Mouse (Mus musculus) limb, embryonic 15.5 days (tissue): ENCODE measurements around the gene Zfand6. TPM values are rescaled to one million over a fixed set of nuclear protein-coding genes. Genes with fewer than 3 reads are reported as not detected.

Experiments used
- ATAC-seq: fragments of 200-750 bp; cut with Nextera tagmentation; 2 replicates; pipeline ENCODE4 v1.8.0; 2017; ENCODE audit warnings: low read depth, moderate TSS enrichment; ENCODE audit not compliant: insufficient number of reproducible peaks, low FRiP score, low TSS enrichment
- H3K27ac ChIP-seq: fragments of 300-500 bp; sonication (generic); 2 replicates; pipeline ENCODE4 v1.5.1; 2015; ENCODE audit warnings: moderate library complexity, mild to moderate bottlenecking, inconsistent platforms
- H3K27me3 ChIP-seq: fragments of 300-500 bp; sonication (generic); 2 replicates; pipeline ENCODE4 v1.6.1; 2015; ENCODE audit warnings: inconsistent platforms
- H3K36me3 ChIP-seq: fragments of 300-500 bp; sonication (generic); 2 replicates; pipeline ENCODE4 v1.6.1; 2015; ENCODE audit warnings: inconsistent platforms
- H3K4me1 ChIP-seq: fragments of 300-500 bp; sonication (generic); 2 replicates; pipeline ENCODE4 v1.6.1; 2015; ENCODE audit warnings: inconsistent platforms
- H3K4me2 ChIP-seq: fragments of 300-500 bp; sonication (generic); 2 replicates; pipeline ENCODE4 v1.6.1; 2015; ENCODE audit warnings: mild to moderate bottlenecking, inconsistent platforms
- H3K4me3 ChIP-seq: fragments of 300-500 bp; sonication (generic); 2 replicates; pipeline ENCODE4 v1.5.1; 2015; ENCODE audit warnings: mild to moderate bottlenecking, inconsistent platforms
- H3K9ac ChIP-seq: fragments of 300-500 bp; sonication (generic); 2 replicates; pipeline ENCODE4 v1.6.1; 2015; ENCODE audit warnings: inconsistent platforms
- H3K9me3 ChIP-seq: fragments of 300-500 bp; sonication (generic); 2 replicates; pipeline ENCODE4 v1.6.1; 2016; ENCODE audit warnings: inconsistent platforms
- WGBS: fragments of 180-500 bp; shearing (Covaris S2); methylation state at CpG from one replicate; pipeline ENCODE4 v1.1.7; 2015; 5-methylcytosine and 5-hydroxymethylcytosine counted together
- polyA plus RNA-seq: library from polyadenylated mRNA; unstranded; fragments of >200 nt; fragmentation: Nextera tagmentation; extraction: Ambion mirVana; gene quantifications from 2 replicates; pipeline ENCODE4 v1.2.1, GENCODE M21; 2015

The Zfand6 gene
- polyA plus RNA-seq, 1 experiment from 2014 or later = 153 TPM

DNA sequence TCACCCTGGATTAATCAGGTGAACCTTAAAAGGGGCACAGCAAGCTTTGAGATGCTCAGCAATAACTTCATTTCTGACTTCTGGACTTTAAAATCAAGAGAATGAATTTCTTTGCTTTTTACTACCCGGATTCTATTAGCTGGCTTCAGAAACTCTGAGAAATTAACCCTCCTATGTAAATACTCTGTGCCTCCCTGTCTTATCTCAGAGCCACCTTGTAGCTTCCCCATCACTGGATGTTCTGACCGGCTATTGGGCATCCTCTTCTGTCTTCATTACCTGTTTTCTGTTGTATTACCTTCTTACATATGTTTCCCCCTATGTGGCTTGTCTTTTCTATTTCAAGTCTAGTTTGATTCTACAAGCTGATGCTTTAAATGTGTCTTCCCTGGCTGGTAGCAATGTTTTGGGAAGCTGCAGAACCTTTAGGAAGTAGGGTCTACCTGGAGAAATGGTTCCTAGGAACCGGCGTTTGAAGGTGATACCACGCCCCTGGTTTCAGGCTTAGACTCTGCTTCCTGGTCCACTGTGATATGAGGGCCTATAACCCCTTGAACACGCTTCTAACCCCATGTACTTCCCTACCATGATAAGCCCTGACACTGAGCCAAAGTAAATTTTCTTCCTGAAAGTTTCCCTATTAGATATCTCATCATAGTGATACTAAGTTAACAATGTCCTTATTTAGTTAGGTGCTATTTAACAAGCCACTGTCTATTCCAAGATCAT lies 46.3 kb downstream of the Zfand6 start:
- no peak for ATAC-seq
- Histone ChIP-seq H3K27me3 (no peaks in the 10 kb centered on the region), H3K4me3 (no peak overlapping the region), H3K4me1 (no peaks in the 10 kb centered on the region), H3K9ac (no peak overlapping the region), H3K27ac (no peak overlapping the region), H3K9me3 (no peaks in the 10 kb centered on the region), H3K4me2 (no peak overlapping the region), H3K36me3 (no peaks in the 10 kb centered on the region)
- WGBS = 91% methylated on average over 6 of the region's 6 CpGs

DNA sequence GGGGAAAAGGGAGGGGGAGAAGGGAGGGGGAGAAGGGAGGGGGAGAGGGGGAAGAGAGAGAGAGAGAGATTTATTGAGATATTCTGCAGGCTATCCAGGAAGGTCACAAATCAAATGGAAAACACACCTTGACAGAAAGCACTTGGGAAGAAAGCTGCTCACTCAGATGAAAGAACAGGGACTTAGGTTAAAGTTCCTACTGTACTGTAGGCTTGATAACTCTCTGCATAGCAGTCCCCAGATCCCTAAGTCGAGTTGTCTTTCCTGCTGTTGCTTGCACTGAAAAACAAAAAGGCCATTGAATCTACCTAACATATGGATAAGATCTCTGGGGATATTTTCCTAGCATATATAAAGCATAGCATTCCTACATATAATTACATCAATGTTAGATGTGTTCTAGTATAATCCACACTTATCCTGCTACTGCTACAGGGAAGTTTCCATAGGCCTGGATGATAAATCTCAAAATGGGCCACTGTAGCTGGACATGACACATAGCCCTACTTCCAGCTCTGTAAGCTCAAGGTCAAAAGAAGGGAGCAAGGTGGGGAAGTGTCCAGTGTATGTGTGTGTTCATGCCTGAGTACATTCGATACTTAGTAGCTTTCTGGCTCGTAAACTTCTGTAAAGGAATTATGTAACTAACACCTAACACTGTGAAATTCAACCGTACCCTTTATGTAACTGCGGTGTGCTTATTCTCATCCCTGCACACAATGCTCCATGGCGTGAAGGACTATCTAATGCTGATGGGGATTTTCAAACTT lies 47.4 kb downstream of the Zfand6 start:
- WGBS = 58% methylated on average over 6 of the region's 6 CpGs
- Histone ChIP-seq H3K27me3 (no peaks in the 10 kb centered on the region), H3K4me3 (no peak overlapping the region), H3K4me2 (no peak overlapping the region), H3K9ac (no peak overlapping the region), H3K9me3 (no peaks in the 10 kb centered on the region), H3K36me3 (no peaks in the 10 kb centered on the region), H3K27ac (no peak overlapping the region), H3K4me1 (no peaks in the 10 kb centered on the region)
- ATAC-seq = no peak

DNA sequence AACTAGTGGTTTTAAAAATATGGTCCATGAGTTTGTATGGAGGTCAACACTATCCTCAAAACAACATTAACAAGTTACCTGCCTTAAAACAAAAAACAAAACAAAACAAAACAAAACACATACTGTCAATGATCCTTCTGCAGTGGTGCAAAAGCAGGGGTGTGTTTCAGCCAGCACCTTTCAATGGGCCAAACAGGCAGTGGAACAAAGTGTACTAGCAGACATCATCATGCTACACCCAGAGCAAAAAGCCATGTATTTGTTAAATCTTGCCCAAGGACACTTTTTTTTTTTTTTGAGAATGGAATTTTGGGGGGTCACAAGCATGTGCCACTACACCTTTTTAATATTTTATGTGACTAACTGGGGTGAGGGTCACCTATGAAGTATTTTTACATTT lies 52.8 kb downstream of the Zfand6 start:
- no peaks in the 10 kb centered on the region for H3K9me3 ChIP-seq
- ATAC-seq = no peak
- H3K4me3 ChIP-seq = no peak overlapping the region

DNA sequence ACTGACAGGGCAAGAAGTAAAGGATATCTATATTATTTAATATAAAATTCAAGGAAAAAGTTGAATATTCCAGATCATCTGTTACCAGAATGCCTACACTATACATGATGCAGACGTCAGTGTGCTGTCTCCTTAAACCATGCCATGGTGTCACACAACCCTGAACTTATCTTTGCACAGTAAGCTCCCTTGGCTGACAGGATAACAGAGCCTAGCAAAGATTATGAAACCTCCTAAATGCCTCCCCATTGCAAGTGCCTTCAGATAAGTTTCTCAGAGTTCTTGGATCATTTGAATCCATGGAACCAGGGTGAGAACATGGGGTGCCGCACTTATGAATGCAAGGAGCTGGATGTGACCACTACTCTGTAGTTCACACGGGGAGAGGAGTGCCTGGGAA lies 57.9 kb downstream of the Zfand6 start:
- 85% methylated on average over 3 of the region's 3 CpGs for WGBS
- H3K9me3 ChIP-seq = no peaks in the 10 kb centered on the region
- H3K27me3 ChIP-seq = no peaks in the 10 kb centered on the region
- no peak overlapping the region for H3K4me2 ChIP-seq
- peaks cover 27% of the 10 kb centered on the region for H3K36me3 ChIP-seq
- no peaks in the 10 kb centered on the region for H3K4me1 ChIP-seq
- H3K27ac ChIP-seq = no peak overlapping the region
- H3K9ac ChIP-seq = no peak overlapping the region
- ATAC-seq = no peak
- H3K4me3 ChIP-seq = no peak overlapping the region

More for the DNA sequence above, 52.8 kb downstream of the Zfand6 start:
- H3K4me2 ChIP-seq = no peak overlapping the region
- H3K9ac ChIP-seq = no peak overlapping the region
- no peak overlapping the region for H3K27ac ChIP-seq
- peaks cover 11% of the 10 kb centered on the region for H3K36me3 ChIP-seq
- H3K27me3 ChIP-seq = no peaks in the 10 kb centered on the region
- no peaks in the 10 kb centered on the region for H3K4me1 ChIP-seq

DNA sequence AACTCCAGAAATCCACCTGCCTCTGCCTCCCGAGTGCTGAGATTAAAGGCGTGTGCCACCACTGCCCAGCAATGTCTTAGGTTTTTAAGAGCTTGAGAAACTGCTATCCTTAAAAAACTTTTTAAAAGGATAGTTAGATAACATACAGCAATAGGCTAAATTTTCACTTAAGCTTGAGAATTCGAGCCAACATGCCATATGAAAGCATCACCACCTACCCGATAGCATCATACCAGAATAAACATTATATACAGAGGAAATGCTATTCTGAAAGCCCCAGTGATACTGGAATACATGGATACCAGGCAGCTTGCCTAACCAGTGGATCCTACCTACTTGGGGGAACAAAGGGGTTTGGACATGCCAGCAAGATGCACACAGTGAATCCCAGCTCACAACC lies 66.0 kb downstream of the Zfand6 start:
- ATAC-seq = no peak
- H3K4me3 ChIP-seq = no peak overlapping the region
- H3K27me3 ChIP-seq = no peaks in the 10 kb centered on the region
- peaks cover 23% of the 10 kb centered on the region for H3K36me3 ChIP-seq
- no peak overlapping the region for H3K4me2 ChIP-seq
- H3K9ac ChIP-seq = no peak overlapping the region
- no peaks in the 10 kb centered on the region for H3K4me1 ChIP-seq
- WGBS = 98% methylated on average over 4 of the region's 4 CpGs
- H3K9me3 ChIP-seq = no peaks in the 10 kb centered on the region
- no peak overlapping the region for H3K27ac ChIP-seq

DNA sequence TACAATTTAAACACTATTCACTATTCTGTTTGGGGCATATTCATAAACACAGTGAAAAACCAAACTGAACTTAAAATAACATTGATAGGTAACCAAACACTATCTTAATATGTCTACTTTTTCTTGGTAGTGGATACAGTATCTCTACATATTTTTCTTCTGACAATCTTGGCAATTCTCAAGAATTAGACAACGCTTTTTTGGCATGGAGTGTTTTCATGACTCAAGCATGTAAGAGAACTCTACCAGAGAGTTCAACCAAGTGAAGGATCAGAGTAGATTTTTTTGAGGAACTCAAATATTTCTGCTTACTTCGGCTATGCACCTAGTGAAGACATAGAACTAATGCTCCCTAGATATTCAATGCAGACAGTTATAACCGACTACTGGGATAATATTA lies 68.8 kb downstream of the Zfand6 start:
- Histone ChIP-seq H3K4me2 (no peak overlapping the region), H3K27ac (no peak overlapping the region), H3K4me3 (no peak overlapping the region), H3K9ac (no peak overlapping the region), H3K9me3 (no peaks in the 10 kb centered on the region), H3K27me3 (no peaks in the 10 kb centered on the region), H3K4me1 (no peaks in the 10 kb centered on the region), H3K36me3 (peaks cover 35% of the 10 kb centered on the region)
- no peak for ATAC-seq
- 90% methylated on average over 3 of the region's 3 CpGs for WGBS

DNA sequence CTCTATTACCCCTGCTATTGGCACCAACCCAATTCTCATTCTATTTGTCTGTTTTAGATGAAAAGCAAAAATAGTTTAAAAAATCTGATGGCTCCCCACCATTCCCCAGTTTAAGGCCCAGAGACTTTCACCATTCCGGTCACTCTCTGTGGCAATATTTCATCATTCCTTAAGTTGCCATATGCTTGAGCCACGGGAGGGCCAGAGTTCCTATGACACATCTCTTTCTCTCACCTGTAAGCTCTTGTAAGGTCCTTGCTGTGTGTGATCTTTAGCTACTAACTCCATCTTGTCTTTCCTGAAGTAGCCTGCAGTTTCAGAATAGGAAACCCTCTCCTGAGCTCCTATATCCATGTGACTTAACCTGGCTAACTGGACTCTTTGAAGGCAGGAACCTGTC lies 70.8 kb downstream of the Zfand6 start:
- Histone ChIP-seq H3K36me3 (peaks cover 28% of the 10 kb centered on the region), H3K27ac (no peak overlapping the region), H3K4me2 (no peak overlapping the region), H3K4me1 (no peaks in the 10 kb centered on the region), H3K9me3 (no peaks in the 10 kb centered on the region), H3K27me3 (no peaks in the 10 kb centered on the region), H3K9ac (no peak overlapping the region), H3K4me3 (no peak overlapping the region)
- ATAC-seq = no peak
- 91% methylated on average over 2 of the region's 2 CpGs for WGBS

DNA sequence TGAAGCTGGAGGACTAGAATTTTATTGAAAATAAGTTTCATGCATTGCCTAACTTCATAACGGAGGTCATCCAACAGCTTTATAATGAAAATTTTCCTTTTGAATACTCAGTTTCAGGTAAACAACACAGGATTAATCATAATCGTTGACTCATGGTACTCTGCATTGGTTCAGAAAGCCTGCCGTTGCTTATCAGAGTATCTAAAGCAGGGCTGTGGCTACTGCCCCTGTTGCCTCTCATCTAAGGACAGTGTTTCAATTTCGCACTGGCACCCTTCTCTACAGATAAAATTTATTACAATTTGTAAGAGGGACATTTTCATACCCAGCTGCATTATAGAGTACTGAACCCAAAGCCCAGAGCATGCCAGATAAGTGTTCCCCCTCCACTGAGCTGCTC lies 77.3 kb downstream of the Zfand6 start:
- Histone ChIP-seq H3K4me1 (no peaks in the 10 kb centered on the region), H3K27ac (no peak overlapping the region), H3K27me3 (no peaks in the 10 kb centered on the region), H3K4me3 (no peak overlapping the region), H3K36me3 (peaks cover 14% of the 10 kb centered on the region), H3K9ac (no peak overlapping the region), H3K9me3 (no peaks in the 10 kb centered on the region), H3K4me2 (no peak overlapping the region)
- WGBS = 83% methylated on average over 4 of the region's 4 CpGs
- no peak for ATAC-seq

DNA sequence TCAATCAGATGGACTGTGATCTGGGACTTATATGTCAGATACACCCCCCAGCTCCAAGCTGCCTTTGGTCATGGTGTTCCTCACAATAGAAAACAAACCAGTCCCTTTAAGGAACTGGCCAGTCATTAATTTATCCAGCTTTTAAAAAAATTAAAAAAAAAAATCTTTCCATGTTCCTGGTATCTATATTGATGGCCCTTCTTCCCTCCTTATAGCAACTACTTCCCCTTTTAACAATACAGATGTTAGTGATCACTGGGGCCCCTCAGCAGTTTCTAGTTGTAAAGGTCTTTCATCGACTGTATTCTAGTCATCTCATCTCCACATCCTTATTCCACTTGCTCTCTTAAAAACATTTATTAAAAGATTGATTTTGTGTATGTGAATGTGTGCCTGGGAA lies 78.2 kb downstream of the Zfand6 start:
- 76% methylated on average over 1 of the region's 1 CpGs for WGBS

DNA sequence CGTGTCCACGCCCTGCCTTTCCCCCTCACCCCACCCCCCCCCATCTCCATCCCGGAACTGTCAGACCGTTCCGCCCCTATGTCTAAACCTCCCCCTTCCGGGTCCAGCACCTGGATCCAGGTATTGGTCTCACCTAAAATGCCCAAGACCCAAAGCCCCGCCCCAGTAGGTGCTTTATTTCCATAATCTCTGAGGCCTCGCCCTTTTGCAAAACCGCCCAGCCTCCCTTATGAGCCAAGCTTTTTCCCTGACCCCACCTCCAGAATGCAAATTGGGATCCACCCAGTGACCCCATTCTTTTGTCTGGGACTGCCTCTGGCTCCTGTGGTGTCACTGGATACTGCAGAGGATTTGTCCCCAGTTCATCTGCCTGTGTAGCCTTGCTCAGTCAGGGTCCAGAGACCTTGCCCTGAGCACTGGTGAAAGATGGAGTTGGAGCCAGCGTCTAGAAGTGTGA lies 83.4 kb downstream of the Zfand6 start, which contains the start of gene Fah:
Gene Fah, minus strand, starts transcription at position 430 of the 457 bp plus-strand sequence.
- ATAC-seq = 0 out of 2 replicates have a peak, but pooled peaks have one; percentile 40
- Histone ChIP-seq H3K4me1 (peaks cover 7% of the 10 kb centered on the region; the same call in 1 of the 2 replicates), H3K36me3 (no peaks in the 10 kb centered on the region), H3K4me3 (peak within 1 kb of the TSS; percentile 54), H3K27ac (no peak within 1 kb of the TSS), H3K4me2 (peak within 1 kb of the TSS; percentile 92), H3K9me3 (no peaks in the 10 kb centered on the region), H3K27me3 (no peaks in the 10 kb centered on the region), H3K9ac (peak within 1 kb of the TSS; percentile 42; the same call in 1 of the 2 replicates)
- WGBS = 1% methylated on average over 10 of the region's 10 CpGs

More for the DNA sequence above, 78.2 kb downstream of the Zfand6 start:
- Histone ChIP-seq H3K4me3 (no peak overlapping the region), H3K27ac (no peak overlapping the region), H3K9ac (no peak overlapping the region), H3K4me2 (no peak overlapping the region), H3K36me3 (peaks cover 7% of the 10 kb centered on the region; the same call in 1 of the 2 replicates), H3K27me3 (no peaks in the 10 kb centered on the region), H3K4me1 (no peaks in the 10 kb centered on the region), H3K9me3 (no peaks in the 10 kb centered on the region)
- ATAC-seq = no peak

DNA sequence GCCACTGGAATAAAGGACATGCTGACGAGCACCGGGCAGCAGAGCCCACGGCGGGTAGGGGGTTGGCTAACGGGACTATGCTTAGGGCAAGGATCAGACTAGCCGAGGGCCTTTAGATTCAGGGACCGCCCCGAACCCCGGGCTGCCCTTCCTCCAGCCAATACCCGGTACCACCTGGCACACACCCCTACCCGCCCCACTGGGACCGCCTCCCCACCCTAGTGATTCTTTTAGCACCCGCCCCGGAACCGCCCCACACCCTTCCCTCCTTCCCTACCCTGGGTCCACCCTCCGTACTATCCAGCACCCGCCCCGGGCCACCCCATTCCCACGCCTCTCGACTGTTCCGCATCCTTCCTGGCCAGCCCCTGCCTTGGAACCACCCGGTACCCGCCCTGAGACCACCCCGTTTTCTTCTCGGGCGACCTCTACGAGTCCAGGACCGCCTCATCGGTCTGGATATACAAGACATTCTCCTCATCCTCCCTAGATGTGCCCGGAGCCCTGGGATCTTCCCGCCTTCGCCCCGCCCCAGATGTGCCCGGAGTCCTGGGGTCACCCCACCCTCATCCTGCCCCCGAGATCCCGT lies 84.0 kb downstream of the Zfand6 start:
- H3K9me3 ChIP-seq = no peaks in the 10 kb centered on the region

More for the DNA sequence above, 84.0 kb downstream of the Zfand6 start:
- peak overlapping the region; percentile 42; the same call in 1 of the 2 replicates for H3K9ac ChIP-seq
- peak; percentile 79 for ATAC-seq
- peaks cover 7% of the 10 kb centered on the region; the same call in 1 of the 2 replicates for H3K4me1 ChIP-seq
- H3K27me3 ChIP-seq = no peaks in the 10 kb centered on the region
- peak overlapping the region; percentile 92 for H3K4me2 ChIP-seq
- H3K36me3 ChIP-seq = no peaks in the 10 kb centered on the region
- under 1% methylated on average over 34 of the region's 36 CpGs for WGBS
- no peak overlapping the region for H3K27ac ChIP-seq
- peak overlapping the region; percentile 54 for H3K4me3 ChIP-seq
